Mouse (Mus musculus): Measurements from ENCODE around the gene Trank1.

The Trank1 gene

DNA sequence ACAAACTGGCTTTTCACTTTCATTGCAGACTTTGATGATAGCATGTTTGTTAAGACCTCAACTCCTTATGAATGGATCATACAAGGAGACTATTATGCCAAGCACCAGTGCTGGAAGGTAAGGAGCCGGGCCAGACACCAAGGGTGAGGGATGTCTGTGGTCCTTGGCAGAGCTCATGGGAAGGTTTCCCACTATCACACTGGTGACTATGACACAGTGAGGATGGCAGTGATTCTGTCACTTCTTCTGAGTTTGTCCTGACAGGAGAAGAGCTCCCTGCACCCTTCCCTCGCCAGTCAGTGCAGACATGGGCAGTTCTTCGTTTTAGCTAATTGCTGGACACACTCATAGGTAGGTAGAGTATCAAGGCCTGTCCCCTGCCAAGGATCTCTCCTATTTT lies 71.5 kb downstream of the Trank1 start:
- no peak for DNase-seq

DNA sequence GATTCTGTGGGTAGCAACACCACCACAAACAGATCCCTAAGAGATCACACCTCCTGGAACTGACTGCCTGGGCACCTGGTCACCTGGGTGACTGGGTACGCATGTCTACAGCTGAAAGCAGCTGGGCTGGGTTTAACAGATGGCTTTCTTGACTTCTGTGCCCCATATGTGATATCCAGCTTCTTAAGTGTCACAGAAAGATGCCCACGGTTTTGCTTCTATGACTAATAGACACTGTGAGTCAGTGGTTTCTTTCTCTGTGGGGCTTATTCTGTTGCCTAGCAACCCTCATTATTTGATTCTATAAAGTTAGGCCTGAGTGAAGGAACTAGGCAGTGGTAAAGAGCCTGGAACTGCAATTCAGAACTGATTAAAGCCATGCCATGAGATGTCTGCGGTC lies 72.2 kb downstream of the Trank1 start:
- no peak for DNase-seq

DNA sequence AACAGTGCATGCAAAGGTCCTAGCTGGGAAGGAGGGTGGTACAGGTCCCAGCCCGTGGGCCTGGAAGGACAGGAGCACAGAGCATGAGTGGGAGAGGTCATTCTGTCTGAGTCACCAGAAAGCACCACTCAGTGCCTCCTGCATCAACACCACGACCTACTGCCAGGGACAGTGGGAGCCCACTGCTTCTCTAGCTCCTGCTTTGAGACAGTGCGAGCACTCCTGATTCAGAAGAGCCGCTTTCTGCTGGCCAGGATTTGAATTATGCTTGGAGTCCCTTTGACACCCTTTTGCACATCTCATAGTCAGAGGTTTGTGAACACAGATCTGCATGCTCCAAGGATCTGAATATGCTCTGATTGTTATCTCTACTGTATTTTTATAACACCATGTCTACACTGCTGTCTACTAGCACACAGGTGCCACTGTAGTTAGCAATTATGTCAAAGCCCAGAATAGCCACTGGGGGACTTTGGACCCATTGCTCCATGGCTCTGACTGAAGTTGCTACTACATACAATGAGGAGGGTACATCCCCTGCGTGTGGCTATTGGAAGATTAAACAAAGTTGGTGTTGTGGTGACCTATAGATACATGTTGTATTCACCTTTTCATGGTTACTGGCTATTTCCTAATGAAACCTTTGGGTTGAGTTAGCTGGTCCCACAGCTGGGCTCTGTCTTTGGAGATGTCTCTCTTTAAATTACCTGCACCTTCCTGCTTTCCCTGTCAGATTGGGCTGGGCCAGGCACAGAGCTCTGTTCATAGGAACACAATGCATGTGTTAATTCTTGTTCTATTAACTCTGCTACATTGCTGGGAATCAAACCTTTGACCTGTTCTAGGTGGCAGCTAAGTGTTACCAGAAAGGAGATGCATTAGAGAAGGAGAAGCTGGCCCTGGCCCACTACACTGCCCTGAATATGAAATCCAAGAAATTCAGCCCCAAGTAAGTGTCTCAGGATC lies 74.3 kb downstream of the Trank1 start:
- no peak for DNase-seq

DNA sequence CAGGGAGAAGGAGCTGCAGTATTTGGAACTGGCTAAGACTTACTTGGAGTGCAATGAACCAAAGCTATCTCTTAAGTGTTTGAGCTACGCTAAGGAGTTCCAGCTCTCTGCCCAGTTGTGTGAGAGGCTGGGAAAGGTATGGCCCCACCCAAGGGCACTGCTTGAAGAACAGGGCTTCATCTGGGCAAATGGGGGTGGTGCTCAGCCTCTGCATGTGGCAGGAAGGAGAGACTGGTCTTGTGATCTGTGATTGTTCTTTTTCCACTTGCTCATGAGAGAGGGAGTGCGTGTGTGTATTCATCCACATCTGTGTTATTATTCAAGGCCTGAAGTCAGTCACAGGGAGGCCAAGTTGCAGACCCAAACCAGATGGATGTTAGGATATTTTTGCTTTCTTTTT lies 75.0 kb downstream of the Trank1 start:
- DNase-seq, result no peak

DNA sequence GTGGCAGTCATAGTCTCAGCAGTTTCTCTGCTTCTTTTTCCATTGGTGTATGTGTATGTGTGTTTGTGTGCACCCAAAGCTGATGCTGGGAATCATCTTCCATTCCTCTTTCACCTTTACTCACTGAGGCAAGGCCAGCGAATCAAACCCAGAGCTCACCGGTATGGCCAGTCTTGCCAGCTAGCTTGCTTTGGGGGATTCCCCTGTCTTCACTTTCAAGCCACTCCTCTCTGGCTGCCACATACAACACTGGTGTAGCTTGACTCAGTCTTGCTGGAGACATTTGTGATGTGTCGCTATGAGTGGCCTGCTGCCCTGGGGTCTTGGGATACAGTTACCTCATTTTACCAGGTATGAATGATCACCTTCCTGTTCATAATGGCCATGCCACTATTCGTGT lies 76.0 kb downstream of the Trank1 start:
- DNase-seq, result no peak

DNA sequence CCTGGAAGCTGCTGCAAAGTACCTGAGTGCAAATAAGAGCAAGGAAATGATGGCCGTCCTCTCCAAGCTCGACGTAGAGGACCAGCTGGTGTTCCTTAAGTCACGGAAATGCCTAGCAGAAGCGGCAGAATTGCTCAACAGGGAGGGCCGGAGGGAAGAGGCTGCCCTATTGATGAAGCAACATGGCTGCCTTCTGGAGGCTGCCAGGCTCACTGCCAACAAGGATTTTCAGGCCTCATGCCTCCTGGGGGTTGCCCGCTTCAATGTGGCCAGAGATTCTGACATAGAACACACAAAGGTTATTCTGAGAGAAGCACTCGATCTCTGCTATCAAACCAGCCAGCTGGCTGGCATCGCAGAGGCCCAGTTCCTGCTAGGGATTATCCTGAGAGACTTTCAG lies 78.5 kb downstream of the Trank1 start:
- DNase-seq, result peak; percentile 13 to 54

DNA sequence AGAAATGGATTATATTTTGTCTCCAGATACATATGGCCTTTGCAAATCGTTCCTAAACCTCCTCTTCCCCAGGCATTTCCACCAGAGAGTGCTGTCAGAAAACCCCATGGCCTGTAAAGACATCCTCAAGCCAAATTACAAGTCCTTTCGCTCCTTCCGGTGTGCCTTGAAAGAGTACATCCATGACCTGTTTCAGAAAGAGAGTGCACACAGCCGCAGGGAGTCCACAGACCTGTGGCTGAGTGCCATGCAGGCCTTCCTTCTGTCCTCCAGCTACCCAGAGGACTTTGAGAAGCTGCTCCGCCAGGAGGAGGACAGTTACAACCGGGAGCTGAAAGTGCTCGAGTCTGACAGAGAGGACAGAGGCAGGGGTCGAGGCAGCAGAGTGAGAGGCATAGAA lies 79.5 kb downstream of the Trank1 start:
- DNase-seq, result no peak

DNA sequence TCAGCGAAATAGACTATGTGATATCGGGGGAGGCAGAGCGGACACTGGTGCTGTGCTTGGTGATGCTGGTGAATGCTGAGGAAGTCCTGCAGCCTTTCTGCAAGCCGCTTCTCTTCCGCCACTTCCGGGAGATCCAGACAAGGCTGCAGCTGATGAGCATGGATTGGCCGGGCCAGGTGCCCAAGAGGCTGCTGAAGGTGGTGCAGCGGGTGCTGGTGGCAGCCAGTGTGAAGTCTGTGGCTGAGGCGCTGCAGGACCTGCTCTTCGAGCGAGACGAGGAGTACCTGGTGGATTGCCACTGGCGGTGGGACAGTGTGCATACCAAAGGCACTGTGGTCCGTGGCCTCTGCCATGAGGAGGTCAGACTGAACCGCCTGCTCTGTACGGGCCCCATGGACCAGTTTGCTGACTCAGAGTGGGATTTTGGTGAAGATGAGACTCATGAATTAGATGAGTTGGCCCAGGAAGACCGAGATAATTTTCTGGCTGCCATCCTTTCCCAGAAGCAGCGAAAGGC lies 80.4 kb downstream of the Trank1 start:
- no peak for DNase-seq

DNA sequence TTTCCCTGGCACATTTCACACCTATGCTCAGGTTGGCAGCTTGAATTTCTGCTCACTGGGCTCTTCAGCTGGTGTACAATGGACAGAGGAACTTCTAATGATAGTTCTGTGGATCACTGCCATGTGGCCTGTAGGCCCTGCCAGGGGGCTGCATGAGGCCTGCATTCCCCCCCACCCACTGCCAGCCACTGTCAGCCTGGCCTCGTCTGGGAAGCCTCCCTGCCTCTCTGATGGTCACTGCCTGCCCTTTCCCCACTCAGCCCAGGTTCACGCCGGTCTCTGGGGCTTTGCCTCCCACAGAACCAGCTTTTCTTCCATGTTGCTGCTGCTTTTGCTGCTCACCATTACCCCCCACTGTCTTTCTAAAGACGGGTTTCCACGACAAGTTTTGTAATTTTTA lies 83.7 kb downstream of the Trank1 start:
- no peak for DNase-seq

DNA sequence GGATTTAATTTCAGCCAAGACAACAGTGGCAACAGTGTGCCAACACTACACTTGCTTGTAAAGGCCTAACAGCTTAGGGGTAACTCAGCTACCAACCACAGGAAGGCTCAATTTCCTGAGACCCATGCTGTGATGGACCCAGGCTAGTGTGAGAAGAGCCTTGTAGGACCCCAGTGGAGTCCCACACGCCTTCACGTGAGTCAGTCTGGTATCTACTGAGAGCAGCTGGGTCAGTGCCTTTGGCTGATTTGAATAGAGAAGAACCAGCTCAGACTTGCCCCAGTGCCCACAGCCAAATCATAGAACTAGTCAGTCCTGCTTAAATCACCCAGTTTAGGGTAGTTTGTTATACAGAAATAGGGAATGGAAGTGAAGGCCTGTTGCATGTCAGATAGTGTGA lies 86.5 kb downstream of the Trank1 start:
- DNase-seq, result no peak

DNA sequence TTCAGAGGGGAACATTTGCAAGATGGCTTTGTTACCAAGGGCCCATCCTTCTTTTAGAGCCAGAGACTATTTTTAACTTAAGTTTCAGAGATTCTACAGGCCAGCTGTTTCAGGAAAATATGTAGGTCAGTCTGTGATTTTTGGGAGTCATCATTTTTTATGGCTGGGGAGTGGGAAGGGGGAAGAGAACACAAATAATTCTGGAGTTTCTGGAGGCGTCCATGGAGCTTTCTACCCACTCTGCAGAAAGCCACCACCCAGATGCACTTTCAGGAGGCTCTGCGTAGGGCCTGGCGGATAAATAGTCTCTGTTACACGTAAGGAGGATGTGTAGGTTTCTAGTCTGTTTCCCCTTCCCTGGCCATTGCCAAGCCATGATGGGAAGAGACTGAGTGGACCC lies 88.5 kb downstream of the Trank1 start:
- DNase-seq, result no peak

DNA sequence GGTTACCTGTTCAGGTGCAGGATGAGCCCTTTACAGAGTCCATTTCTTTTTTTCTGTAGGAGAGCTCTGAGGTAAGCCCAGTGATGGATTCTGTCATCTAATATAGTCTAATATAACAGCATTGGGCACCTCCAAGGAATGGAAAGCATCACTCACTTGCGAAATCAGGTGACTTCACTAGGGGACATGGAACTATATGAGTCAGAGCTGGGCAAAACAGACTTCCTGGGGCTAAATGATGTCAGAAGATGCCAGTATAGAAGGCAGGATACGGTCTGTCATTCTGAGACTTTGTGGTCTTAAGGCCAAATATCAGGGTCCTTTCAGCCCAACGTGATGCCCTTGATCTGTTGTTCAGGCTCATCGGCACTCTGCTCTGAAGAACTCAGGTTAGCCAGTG lies 91.6 kb downstream of the Trank1 start:
- DNase-seq, result no peak

DNA sequence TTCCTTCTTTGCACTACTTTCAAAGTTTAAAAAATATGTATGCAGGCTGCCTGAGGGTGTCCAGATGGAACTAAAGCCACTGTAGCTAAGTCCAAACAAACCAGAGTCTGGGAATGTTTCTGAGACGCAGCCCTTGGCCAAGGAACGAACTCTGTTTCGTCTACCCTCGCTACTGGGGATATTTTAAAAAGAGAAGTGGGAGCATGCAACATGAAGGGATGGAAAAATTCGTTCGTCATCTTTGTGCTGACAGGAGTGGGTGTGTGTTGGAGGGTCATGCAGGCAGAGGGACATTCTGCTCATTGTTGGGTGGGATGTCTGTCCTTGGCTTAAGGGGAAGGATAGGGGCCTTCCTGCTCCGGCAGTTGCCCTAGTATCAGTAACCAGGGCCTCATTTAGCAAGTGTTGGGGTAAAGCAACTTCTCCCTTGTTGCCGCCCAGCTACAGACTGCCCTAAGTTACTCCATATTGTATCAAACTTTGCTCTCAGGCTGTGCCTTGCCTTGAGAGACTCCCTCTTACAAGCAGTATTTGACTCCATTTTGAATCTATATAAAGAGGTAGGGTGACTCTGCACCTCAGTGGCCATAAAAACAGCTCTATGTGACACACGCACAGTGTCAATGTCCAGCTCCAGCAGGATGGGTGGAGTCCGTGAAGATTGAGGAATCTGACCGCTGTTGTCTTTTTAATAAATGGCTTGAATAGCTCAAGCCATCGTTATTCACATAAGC lies 93.0 kb downstream of the Trank1 start:
- DNase-seq, result no peak

DNA sequence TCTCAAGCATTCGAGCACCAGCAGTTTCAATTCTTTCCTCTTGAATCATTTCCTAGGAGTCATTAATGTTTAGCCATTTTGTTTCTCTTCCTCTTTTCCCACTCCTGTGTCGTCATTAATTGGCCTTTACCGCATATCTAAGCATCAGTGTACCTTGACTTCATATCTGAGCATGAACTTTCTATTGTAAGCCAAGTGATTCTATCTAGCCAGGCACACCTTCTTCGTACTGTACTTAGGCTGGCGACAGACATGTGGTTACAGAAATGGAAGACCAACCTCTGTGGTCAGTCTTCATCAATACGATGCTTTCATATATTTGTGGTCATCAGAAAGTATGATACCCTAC lies 93.5 kb downstream of the Trank1 start:
- DNase-seq, result no peak

DNA sequence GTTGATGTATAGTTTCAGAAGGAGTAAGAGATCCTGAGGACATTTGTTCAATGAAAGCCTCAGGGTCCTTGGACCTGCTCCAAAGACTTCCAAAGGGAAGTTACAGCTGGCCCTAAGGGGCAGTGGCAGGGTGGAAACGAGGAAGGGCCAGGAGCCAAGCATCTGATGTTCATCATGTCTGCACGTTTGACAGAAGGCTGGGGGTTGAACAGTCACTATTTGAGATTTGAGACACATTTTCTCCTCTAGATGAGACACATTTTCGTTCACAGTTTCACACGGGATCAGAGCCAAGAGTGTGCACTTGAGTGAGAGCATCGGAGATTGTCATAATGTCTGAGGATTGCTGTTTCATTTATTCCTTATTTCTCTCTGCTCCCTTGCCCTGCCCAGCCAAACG lies 96.5 kb downstream of the Trank1 start:
- peak; percentile 37 to 72 for DNase-seq

DNA sequence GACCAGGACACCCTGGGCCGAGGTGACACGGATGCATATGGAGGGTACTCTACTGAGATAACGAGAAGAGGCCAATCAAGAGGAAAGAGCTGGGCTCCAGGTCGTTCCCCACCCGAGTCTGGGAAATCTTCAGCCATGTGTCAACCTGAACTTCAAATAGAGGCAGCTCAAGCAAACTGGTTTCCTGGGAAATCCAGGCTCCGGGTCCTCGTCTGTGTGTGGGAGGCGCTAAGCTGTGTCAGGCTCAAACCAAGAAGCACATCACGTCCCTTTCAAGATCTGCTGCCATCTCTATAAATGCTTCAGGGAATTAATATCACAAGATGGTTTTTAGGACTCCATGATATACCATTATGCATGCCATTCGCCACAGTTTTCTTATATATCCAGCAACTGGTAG lies 96.9 kb downstream of the Trank1 start:
- DNase-seq, result no peak

DNA sequence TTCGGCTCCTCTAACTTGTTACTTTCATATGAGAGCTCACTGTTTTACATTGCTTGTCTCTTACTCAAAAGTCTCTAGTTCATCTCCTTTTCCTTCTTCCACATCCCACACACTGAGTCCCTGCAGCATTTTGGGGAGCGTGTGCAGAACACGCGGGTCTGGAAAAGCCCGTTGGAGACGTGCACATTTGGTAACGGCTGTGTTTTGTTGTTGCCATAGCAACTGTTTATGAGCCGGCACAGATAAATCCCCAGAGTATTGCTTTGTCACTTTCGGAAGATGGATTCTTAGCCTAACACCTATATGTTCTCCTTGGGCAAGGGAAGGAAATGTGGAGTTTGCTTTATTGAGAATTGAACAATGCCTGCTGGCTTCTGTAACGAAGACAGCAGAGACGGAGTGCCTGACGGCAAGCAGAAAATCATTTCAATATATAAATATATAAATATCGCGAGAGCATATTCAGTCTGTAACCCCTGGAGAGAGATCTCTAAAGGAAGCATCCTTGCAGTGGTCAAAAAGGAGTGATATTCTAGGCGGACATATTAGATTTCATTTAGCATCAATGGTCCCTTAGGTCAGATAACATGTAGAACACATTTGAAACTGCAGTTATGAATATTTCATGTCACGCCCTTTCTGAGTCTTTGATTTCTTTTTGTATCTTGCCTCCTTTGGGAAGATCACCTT lies 101.1 kb downstream of the Trank1 start:
- DNase-seq, result no peak

DNA sequence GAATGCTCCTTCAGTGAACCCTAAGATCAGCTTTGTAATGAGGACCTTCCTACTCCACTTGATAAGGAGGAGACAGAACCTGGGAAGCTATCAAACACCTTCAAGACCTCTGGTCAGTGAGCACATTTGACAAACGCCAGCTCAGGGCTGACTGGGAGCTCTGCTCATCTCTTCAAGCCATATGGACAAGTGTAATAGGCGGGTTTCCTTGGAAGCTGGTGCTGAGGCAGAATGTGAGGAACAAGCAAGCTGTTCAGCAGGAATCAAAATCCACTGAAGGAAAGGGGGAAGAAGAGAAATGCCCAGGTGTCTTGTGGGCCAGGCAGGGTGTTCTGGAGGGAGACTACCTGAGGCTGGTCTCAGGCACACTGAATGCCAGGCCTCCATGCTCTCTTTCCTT lies 110.3 kb downstream of the Trank1 start:
- no peak for DNase-seq

DNA sequence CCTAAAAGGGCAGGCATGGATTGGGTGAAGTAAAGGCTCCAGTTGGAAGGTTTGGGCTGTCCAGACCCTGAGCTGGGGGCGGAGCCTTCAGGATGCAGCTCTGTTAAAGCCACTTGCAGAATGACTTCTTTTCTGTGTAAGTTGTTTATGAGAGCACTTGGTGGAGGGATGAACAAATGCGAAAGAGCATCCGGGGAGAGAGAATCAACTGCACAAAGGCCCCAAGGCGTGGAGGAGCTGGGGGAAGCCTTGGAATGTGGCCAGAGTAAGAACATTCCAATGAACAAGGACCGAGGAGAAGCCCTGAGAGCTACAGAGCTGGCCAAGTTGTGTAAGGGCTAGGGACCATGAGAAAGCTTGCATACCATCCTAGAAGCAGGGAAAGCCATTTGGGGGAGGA lies 111.0 kb downstream of the Trank1 start:
- peak in 1 of 2 experiments; percentile 29 for DNase-seq

DNA sequence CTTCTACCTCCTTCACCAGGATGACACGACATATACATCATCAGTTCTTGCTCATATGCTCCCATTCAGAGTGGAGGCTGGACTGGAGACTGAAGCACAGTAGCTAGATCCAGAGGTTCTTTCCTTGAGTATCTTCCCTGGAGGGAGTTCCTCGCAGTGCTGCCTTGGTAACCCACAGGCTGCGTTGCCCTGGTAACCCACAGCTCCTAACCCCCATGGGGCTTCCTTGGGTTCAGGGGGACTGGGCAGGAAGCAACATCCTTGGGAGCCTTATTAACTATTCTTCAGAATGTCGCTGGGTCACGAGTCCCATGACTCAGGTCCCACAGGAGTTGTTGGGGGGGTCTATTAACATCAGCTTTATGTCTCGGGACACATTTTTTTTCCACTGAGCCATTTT lies 113.6 kb downstream of the Trank1 start:
- DNase-seq, result peak; percentile 9 to 61

DNA sequence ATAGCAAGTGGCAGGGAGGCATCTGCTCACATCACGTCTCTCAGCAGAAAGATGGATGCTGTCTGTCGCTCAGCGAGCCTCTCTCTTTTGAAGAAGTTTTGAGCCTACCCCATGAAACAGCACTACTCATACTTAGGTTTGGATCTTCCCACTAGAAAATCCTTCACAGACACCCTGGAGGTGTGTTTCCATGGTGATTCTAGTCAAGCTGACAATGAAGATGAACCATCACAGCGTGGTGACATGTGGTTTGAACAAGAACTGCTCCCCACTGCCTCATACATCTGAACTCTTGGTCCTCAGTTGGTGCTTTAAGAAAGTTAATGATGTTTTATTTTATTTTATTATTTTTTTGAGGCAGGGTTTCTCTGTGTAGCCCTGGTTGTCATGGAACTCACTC lies 114.4 kb downstream of the Trank1 start:
- DNase-seq, result no peak

DNA sequence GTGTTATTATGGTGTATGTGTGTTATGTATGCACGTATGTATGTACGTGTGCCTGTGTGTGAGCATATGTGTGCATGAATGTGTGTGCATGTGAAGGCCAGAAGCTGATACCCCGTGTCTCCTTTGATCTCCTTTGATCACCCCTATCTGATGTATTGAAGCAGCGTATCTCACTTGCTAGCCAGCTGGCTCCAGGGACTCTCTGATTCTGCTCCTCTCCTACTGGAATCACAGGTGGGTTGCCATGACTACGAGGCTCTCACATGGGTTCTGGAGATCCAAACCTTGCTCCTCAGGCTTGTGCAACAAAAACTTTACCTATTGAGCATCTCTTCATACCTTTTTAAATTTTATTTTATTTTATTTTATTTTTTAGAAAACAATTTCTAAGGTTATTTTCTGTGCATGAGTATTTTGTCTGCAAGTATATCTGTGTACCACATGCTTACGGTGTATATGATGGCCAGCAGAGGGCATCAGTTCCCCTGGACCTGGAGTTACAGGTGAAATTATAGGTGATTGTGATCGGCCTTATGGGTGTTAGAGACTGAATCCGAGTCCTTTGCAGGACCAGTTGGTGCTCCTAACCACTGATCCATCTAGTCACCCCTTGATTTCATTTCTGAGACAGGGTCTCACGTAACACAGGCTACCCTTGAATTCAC lies 116.5 kb downstream of the Trank1 start:
- no peak for DNase-seq
